Mouse (Mus musculus) erythroblast, embryonic 14.5 days (primary cell): Measurements from ENCODE around the gene 1700024P04Rik.

Experiments
- GATA1 ChIP-seq: IDR thresholded peaks from 2 replicates; pipeline ENCODE4 v1.6.1; 2012; ENCODE audit warnings: low read length, inconsistent platforms, mixed read lengths
- TAL1 ChIP-seq: IDR thresholded peaks from 3 replicates; pipeline ENCODE4 v1.6.1; 2012; ENCODE audit warnings: low read length, inconsistent platforms, mixed read lengths

GRCm38 (mm10) chr13:98945381-98945780 is 39.0 kb downstream of the 1700024P04Rik start:
- TF ChIP-seq GATA1 (no peak), TAL1 (no peak)
